Mouse (Mus musculus) myocyte (in vitro differentiated cells): ENCODE measurements around the gene Ablim2.

Experiments used
- MYOG ChIP-seq, 3 experiments: IDR thresholded peaks; one replicate each; pipeline ENCODE4 v1.6.1; 2011; ENCODE audit warnings: control low read depth in 2 of 3, low read depth in 2 of 3, mild to moderate bottlenecking in 2 of 3; ENCODE audit not compliant: insufficient read length in 2 of 3, control insufficient read depth in 1 of 3, insufficient read depth in 1 of 3
- POLR2A ChIP-seq: IDR thresholded peaks from one replicate; pipeline ENCODE4 v1.6.1; 2011; ENCODE audit warnings: low read depth, mild to moderate bottlenecking, control low read depth, moderate library complexity; ENCODE audit not compliant: insufficient read length
- SRF ChIP-seq: IDR thresholded peaks from one replicate; pipeline ENCODE4 v1.6.1; 2011; ENCODE audit warnings: low read depth; ENCODE audit not compliant: control insufficient read depth, insufficient read length
- USF1 ChIP-seq: IDR thresholded peaks from one replicate; pipeline ENCODE4 v1.6.1; 2011; ENCODE audit warnings: low read depth, mild to moderate bottlenecking, control low read depth, moderate library complexity

DNA sequence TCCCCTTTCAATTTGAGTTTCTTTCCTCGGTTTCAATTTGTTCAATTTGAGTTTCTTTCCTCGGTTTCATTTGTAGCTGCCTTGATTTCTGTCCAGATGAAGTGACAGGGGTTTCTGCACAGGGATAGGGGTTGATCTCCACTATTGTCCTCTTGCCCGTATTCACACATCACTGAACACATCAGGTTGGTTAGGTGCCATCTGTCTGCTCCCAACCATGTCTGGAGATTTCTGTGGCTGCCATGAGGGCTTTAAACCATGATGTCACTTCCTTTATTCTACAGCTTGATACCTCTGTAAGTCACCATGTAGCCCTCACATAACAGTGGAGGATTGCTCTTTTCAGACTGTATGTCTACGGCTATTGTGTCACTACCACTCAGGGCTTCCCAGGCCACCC, 139.5 kb downstream of the Ablim2 start:
- TF ChIP-seq MYOG (IDR thresholded peaks at IDR 0.05; ENCODE audit: control insufficient read depth in 1 of 3, insufficient read depth in 1 of 3, insufficient read length in 2 of 3, low read depth in 2 of 3) (no peak), USF1 (no peak), SRF (no peak), POLR2A (no peak)
